Mouse (Mus musculus) embryonic facial prominence, embryonic 15.5 days (tissue): ENCODE measurements around the gene Rfx2. TPM values are rescaled to one million over a fixed set of nuclear protein-coding genes. Genes with fewer than 3 reads are reported as not detected.

ENCODE experiments used
- ATAC-seq: fragments of 200-750 bp; cut with Nextera tagmentation; 2 replicates; pipeline ENCODE4 v1.8.0; 2017; ENCODE audit warnings: low read depth, moderate TSS enrichment; ENCODE audit not compliant: insufficient number of reproducible peaks, low FRiP score, low TSS enrichment
- H3K27ac ChIP-seq: fragments of 300-500 bp; sonication (generic); replicated peaks from 2 replicates; pipeline ENCODE4 v1.5.1; 2015; ENCODE audit warnings: mild to moderate bottlenecking, inconsistent platforms
- H3K27me3 ChIP-seq: fragments of 300-500 bp; sonication (generic); 2 replicates; pipeline ENCODE4 v1.6.1; 2015; ENCODE audit warnings: inconsistent platforms
- H3K36me3 ChIP-seq: fragments of 300-500 bp; sonication (generic); 2 replicates; pipeline ENCODE4 v1.6.1; 2015; ENCODE audit warnings: mild to moderate bottlenecking, inconsistent platforms
- H3K4me1 ChIP-seq: fragments of 300-500 bp; sonication (generic); 2 replicates; pipeline ENCODE4 v1.6.1; 2015; ENCODE audit warnings: inconsistent platforms
- H3K4me2 ChIP-seq: fragments of 300-500 bp; sonication (generic); replicated peaks from 2 replicates; pipeline ENCODE4 v1.6.1; 2015; ENCODE audit warnings: mild to moderate bottlenecking, inconsistent platforms
- H3K4me3 ChIP-seq: fragments of 300-500 bp; sonication (generic); replicated peaks from 2 replicates; pipeline ENCODE4 v1.5.1; 2015; ENCODE audit warnings: mild to moderate bottlenecking, inconsistent platforms
- H3K9ac ChIP-seq: fragments of 300-500 bp; sonication (generic); 2 replicates; pipeline ENCODE4 v1.6.1; 2015; ENCODE audit warnings: inconsistent platforms
- H3K9me3 ChIP-seq: fragments of 300-500 bp; sonication (generic); replicated peaks from 2 replicates; pipeline ENCODE4 v1.6.1; 2016; ENCODE audit warnings: inconsistent platforms
- WGBS: fragments of 180-500 bp; shearing (Covaris S2); methylation state at CpG from one replicate; pipeline ENCODE4 v1.1.7; 2015; 5-methylcytosine and 5-hydroxymethylcytosine counted together
- polyA plus RNA-seq: library from polyadenylated mRNA; unstranded; fragments of >200 nt; fragmentation: Nextera tagmentation; extraction: Ambion mirVana; gene quantifications from 2 replicates; pipeline ENCODE4 v1.2.1, GENCODE M21; 2015

The Rfx2 gene
- 7.5 and 9.9 TPM in 2 replicates for polyA plus RNA-seq

DNA sequence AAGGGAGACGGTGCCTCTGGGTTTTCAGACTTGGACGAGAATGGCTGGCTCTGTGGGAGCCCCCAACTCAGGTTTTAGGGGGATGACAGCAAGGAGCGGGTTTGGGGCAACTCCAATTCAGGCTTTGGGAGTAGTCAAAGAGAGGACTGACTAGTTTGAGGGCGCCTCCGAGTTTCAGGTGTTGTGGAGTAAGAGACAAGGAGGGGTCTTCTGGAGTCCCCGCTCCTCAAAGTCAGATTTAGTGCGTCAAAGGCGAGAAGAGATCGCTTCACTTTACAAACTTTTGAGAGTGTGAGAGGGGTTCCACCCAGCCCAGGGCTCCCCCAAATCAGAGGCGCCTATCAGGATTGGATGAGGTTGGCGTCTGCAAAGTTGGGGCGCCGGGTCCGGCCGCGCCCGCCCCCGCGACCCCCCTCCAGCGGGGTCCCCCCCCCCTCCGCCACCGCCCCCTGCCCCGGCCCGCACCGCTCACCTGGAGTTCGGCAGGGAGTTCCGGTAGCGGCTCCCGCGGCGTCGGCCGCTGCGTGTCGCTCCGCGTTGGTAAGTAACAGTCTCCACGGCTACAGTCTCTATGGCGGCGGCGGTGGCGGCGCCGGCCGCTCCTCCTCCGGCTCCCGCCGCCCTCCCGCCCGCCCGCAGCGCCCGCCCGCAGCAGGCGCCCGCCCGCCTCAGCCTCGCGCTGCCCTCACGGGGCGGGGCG lies at the start of gene Rfx2:
TSS of gene Rfx2 (minus strand) at position 603 of the 700 bp plus-strand sequence.
- 0 out of 2 replicates have a peak, but pooled peaks cover 5% of the 10 kb centered on the region for H3K4me1 ChIP-seq
- H3K9me3 ChIP-seq, result no peaks in the 10 kb centered on the region
- peak within 1 kb of the TSS; percentile 6; the same call in 1 of the 2 replicates for H3K9ac ChIP-seq
- peaks cover 6% of the 10 kb centered on the region; the same call in 1 of the 2 replicates for H3K27me3 ChIP-seq
- no peaks in the 10 kb centered on the region for H3K36me3 ChIP-seq
- H3K4me2 ChIP-seq, result peak within 1 kb of the TSS; percentile 84
- WGBS, result under 1% methylated on average over 55 of the region's 62 CpGs
- peak within 1 kb of the TSS; percentile 65 for H3K4me3 ChIP-seq
- no peak for ATAC-seq
- no peak within 1 kb of the TSS for H3K27ac ChIP-seq

DNA sequence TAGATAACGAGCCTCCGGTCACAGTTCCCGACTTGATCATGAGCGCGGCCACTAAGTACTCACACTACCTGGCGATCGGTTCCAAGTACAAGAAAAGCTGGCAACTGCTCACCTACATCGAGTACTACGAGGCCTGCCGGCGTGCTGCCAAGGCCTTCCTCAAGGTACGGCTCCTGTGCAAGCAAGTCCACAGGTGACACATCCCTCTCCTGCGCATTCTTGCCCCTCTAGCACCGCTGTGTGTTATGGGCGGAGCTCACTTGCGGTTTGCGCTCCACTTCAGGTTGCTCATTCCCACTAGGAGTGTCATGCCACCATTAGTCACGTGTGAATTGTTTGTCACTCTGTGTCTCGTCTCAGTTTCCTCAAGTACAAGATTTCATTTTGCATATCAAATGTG lies 46.6 kb upstream of the Rfx2 start:
- WGBS, result 87% methylated on average over 19 of the region's 19 CpGs
- Histone ChIP-seq H3K9me3 (no peaks in the 10 kb centered on the region), H3K4me1 (no peaks in the 10 kb centered on the region)

DNA sequence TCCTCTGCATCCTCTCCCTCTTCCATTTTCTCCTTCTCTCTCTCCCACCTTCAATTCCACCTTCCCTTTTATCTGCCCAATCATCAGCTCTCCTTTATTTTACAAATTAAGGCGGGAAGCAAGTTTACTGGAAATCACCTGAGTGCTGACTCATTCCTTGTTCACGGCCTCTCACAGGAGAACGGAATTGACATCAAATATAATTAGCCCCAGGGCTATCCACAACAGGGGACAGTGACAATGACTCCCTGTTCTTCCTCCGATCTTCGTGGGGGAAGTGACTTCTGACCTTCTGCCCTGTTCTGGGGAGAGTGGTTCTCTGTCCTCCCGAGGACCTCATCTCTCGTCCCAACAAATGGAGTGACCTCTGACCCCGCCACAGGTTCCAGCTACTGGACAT lies 46.2 kb upstream of the Rfx2 start:
- WGBS, result 41% methylated on average over 8 of the region's 8 CpGs
- Histone ChIP-seq H3K36me3 (no peaks in the 10 kb centered on the region), H3K4me3 (no peak overlapping the region), H3K27ac (no peak overlapping the region), H3K9me3 (no peaks in the 10 kb centered on the region), H3K4me2 (no peak overlapping the region), H3K4me1 (no peaks in the 10 kb centered on the region), H3K27me3 (no peaks in the 10 kb centered on the region), H3K9ac (no peak overlapping the region)
- ATAC-seq, result no peak

More for the DNA sequence above, 46.6 kb upstream of the Rfx2 start:
- ATAC-seq, result no peak
- no peak overlapping the region for H3K4me2 ChIP-seq
- H3K27me3 ChIP-seq, result no peaks in the 10 kb centered on the region
- no peaks in the 10 kb centered on the region for H3K36me3 ChIP-seq
- H3K9ac ChIP-seq, result no peak overlapping the region
- H3K27ac ChIP-seq, result no peak overlapping the region
- no peak overlapping the region for H3K4me3 ChIP-seq

DNA sequence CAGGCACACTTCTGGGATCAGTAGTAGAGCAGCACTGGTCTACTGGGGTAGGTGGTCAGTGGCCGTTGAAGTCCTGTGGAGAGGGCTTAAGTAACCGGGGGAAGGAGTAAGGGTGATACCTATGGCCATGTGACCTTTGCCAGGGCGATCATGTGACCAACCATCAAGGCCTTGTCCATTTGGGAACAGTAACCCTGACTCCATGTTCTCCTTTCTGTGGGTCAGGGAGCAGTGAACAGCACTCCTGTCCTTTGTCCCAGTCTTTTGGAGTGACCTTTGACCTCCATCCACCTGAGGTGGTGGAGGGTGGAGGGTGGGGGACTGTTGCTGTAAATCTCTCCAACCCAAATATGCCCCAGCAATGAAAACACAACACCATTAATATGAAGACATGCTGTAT lies 45.7 kb upstream of the Rfx2 start:
- H3K36me3 ChIP-seq, result no peaks in the 10 kb centered on the region
- WGBS, result 80% methylated on average over 3 of the region's 3 CpGs
- no peaks in the 10 kb centered on the region for H3K9me3 ChIP-seq
- ATAC-seq, result 0 out of 2 replicates have a peak, but pooled peaks have one; percentile 36
- no peak overlapping the region for H3K4me2 ChIP-seq
- no peak overlapping the region for H3K4me3 ChIP-seq
- no peak overlapping the region for H3K27ac ChIP-seq
- H3K27me3 ChIP-seq, result no peaks in the 10 kb centered on the region
- no peaks in the 10 kb centered on the region for H3K4me1 ChIP-seq
- H3K9ac ChIP-seq, result no peak overlapping the region

DNA sequence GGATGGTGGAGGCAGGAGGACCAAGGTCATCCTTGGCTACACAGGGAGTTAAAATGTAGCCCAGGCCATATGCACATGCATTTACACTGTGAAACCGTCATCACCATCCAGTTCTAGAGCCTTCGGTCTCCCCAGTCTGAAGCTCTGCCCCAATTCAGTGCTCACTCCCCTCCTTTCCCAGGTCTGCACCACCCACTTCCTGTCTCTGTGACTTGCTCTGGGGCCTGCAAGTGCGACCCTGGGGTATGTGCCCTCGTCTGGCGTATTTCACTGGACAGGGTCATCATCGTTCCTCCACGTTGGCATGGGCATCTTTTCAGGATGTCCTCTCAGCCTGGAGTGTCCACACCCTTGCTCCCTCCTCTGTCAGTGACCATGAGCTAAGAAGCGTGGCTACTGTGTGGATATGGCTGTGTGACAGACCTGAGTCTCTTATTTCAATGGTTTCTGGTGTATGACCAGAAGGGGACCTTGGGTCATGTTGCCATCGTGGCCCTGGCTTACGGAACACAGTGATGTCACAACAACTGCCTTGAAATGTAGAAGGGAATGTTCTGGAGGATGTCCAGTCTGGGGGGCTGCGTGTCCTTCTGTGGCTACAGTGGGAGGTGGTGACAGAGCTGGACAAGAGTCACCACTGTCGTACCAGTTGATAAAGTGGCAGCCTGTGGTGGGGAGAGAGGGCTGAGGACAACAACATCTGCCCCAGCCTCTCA lies 44.3 kb upstream of the Rfx2 start, which contains the start of gene 1700061G19Rik:
TSS of gene 1700061G19Rik (plus strand) at position 542 of the 716 bp plus-strand sequence.
- H3K9ac ChIP-seq, result no peak within 1 kb of the TSS
- H3K4me2 ChIP-seq, result no peak within 1 kb of the TSS
- ATAC-seq, result no peak
- H3K27me3 ChIP-seq, result no peaks in the 10 kb centered on the region
- WGBS, result 73% methylated on average over 12 of the region's 12 CpGs
- H3K9me3 ChIP-seq, result no peaks in the 10 kb centered on the region
- H3K4me1 ChIP-seq, result no peaks in the 10 kb centered on the region
- no peak within 1 kb of the TSS for H3K4me3 ChIP-seq
- H3K36me3 ChIP-seq, result no peaks in the 10 kb centered on the region
- H3K27ac ChIP-seq, result no peak within 1 kb of the TSS

DNA sequence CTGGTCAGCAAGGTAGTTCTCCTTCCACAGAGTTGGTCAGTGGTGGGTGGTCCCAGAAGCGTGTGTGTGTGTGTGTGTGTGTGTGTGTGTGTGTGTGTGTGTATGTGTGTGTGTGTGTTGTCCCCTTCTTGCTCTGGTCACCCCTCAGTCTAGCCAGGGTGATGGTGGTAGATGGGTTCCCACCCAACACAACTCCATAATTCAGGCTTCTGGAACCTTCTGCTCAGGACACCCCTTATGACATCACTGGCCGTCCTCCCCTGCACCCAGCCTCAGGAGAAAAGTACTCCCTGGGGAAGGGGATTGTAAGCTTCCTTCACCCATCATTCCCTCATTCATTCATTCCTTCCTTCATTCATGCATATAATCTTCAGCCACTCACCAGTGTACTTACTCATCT lies 43.4 kb upstream of the Rfx2 start, which contains the start of gene Acsbg2:
TSS of gene Acsbg2 (minus strand) at position 211 of the 400 bp plus-strand sequence.
- 73% methylated on average over 2 of the region's 2 CpGs for WGBS
- H3K27ac ChIP-seq, result no peak within 1 kb of the TSS
- H3K4me2 ChIP-seq, result no peak within 1 kb of the TSS
- no peaks in the 10 kb centered on the region for H3K9me3 ChIP-seq
- no peak within 1 kb of the TSS for H3K4me3 ChIP-seq
- no peaks in the 10 kb centered on the region for H3K27me3 ChIP-seq
- ATAC-seq, result no peak
- H3K9ac ChIP-seq, result no peak within 1 kb of the TSS
- H3K36me3 ChIP-seq, result no peaks in the 10 kb centered on the region
- H3K4me1 ChIP-seq, result no peaks in the 10 kb centered on the region

DNA sequence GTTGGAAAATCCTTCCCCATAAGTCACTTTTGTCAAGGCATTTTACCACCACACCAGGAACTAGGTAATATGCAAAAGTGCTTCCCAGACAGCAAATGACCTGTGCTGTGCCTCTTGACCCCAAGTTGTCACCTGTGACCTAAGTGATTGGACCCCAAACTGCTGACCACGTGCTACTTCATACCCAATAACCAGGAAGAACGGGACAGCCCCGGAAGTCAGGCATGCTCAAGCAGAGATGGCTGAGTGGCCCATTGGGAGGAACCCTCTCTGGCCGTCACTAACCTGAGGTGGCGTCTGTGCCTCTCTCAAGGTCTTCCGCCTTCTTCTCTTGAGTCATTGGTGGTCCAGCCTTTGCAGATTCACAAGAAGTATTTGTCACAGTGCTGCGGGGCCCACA lies 41.7 kb upstream of the Rfx2 start:
- H3K36me3 ChIP-seq, result no peaks in the 10 kb centered on the region
- H3K4me3 ChIP-seq, result no peak overlapping the region
- no peak overlapping the region for H3K4me2 ChIP-seq
- no peaks in the 10 kb centered on the region for H3K4me1 ChIP-seq
- H3K27me3 ChIP-seq, result no peaks in the 10 kb centered on the region
- no peak overlapping the region for H3K27ac ChIP-seq
- no peak overlapping the region for H3K9ac ChIP-seq
- ATAC-seq, result no peak
- WGBS, result 81% methylated on average over 7 of the region's 7 CpGs
- no peaks in the 10 kb centered on the region for H3K9me3 ChIP-seq

DNA sequence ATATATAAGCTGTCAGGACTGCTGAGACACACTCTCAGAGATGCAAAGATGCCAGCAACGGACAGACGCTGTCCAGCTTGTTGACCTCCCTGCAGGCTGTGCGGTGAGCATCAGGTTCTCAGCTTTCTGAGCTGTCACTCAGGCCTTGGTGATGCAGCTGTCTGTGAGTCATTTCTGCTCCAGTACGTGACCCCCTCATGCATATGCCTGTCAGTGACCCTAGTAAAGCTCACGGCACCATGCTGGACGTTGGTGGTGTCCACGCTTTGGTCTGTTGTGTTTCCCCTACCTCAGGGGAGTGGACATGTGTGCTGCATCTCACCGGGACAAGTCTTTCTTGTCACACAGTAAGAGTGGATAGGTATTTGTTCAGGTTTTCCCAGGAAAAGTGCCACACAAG lies 41.0 kb upstream of the Rfx2 start:
- H3K4me2 ChIP-seq, result no peak overlapping the region
- H3K27me3 ChIP-seq, result no peaks in the 10 kb centered on the region
- H3K4me3 ChIP-seq, result no peak overlapping the region
- 66% methylated on average over 8 of the region's 8 CpGs for WGBS
- no peaks in the 10 kb centered on the region for H3K9me3 ChIP-seq
- H3K27ac ChIP-seq, result no peak overlapping the region
- H3K4me1 ChIP-seq, result no peaks in the 10 kb centered on the region
- H3K9ac ChIP-seq, result no peak overlapping the region
- no peak for ATAC-seq
- no peaks in the 10 kb centered on the region for H3K36me3 ChIP-seq

DNA sequence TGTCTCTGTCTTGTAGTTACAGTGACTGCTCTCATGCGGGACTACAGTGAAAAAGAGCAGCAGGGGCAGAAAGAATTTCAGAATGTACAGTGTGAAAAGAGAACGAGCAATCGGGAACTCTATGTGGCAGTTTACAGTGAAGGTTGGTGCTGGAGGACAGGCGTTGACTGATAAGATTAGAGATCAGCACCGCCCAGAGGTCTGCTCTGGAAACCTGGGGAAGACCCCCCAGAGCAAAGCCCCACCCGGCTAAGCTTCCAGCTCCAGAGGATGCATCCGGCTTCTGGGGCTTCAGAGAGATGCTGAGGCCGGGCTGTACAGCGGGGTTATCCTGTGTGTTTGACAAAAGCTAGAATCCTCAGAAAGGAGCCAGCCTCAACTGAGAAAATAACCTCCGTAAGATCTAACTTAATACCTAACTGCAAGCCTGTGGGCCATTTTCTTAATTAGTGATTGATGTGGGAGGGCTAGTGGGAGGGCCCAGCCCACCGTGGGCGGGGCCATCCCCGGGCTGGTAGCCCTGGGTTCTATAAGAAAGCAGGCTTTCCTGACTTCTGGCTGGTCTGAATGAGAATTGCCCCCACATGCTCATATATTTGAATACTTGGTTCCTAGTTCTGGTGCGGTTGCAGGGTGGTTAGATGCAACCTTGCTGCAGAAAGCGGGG lies 39.6 kb upstream of the Rfx2 start:
- no peak for ATAC-seq
- Histone ChIP-seq H3K36me3 (no peaks in the 10 kb centered on the region), H3K27ac (no peak overlapping the region), H3K27me3 (no peaks in the 10 kb centered on the region), H3K4me2 (no peak overlapping the region), H3K9me3 (no peaks in the 10 kb centered on the region), H3K4me1 (no peaks in the 10 kb centered on the region), H3K4me3 (no peak overlapping the region), H3K9ac (no peak overlapping the region)
- WGBS, result 68% methylated on average over 15 of the region's 15 CpGs

DNA sequence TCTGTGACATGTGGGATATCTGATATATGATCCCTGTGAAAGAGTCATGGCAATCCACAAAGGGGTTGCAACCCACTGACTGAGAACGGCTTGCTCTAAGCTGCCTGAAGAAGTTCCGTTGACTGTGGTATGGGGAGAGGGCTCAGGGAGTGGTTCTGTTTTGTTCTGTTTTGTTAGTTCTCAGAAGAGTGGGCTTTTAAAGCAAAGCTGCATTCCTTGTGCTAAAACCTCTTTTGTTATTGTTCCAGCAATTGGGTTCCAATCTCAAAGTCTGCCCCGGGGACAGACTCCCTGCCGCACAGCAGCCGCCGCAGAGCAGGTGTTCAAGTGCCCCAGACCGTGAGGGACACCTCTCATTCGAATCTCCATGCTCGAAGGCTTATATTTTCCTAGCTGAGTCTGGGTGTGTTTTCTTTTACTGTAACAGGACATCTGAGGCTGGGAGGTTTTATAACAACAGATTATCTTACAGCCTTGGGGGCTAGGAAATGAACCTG lies 38.7 kb upstream of the Rfx2 start:
- no peak overlapping the region for H3K4me3 ChIP-seq
- no peaks in the 10 kb centered on the region for H3K9me3 ChIP-seq
- no peaks in the 10 kb centered on the region for H3K27me3 ChIP-seq
- no peaks in the 10 kb centered on the region for H3K36me3 ChIP-seq
- WGBS, result 37% methylated on average over 9 of the region's 9 CpGs
- no peak overlapping the region for H3K27ac ChIP-seq
- no peak overlapping the region for H3K4me2 ChIP-seq
- H3K4me1 ChIP-seq, result no peaks in the 10 kb centered on the region
- no peak overlapping the region for H3K9ac ChIP-seq
- no peak for ATAC-seq

DNA sequence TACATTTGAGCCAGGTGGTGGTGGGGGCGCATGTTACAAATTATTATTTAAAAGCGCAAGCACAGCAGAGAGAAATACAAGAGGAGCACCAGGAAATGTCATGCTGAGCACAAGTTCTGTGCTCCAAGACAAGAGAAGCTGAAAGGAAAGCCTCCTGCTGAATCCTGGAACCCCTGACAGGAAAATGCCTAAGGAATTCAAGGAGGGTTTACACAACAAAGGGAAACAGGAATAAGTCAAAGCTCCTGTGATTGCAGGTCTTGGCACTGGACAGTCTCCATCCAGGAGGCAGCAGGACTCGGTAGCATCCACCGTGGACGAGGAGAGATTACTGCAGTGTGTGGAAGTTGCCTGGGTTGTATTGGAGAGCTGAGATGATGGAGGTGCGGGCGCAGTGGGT lies 35.3 kb upstream of the Rfx2 start:
- Histone ChIP-seq H3K4me3 (no peak overlapping the region), H3K27ac (no peak overlapping the region), H3K4me1 (no peaks in the 10 kb centered on the region), H3K9ac (no peak overlapping the region), H3K27me3 (no peaks in the 10 kb centered on the region), H3K9me3 (no peaks in the 10 kb centered on the region), H3K4me2 (no peak overlapping the region), H3K36me3 (no peaks in the 10 kb centered on the region)
- 73% methylated on average over 7 of the region's 7 CpGs for WGBS
- ATAC-seq, result no peak
